Mouse (Mus musculus): ENCODE results near the gene Ccdc180.

DNA sequence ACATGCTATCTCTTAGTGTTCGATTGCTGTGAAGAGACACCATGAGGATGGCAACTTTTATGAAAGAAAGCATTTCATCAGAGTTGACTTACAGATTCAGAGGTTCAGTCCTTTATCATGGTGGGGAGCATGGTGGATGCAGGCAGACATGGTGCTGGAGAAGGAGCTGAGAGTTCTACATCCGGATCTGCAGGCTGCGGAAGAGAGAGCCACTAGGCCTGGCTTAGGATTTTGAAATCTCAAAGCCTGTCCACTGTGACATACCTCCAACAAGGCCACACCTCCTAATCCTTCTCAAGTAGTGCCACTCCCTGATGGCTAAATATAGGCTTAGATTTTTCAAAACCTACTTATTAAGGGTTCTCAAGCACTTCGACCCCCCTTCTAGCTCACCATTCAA lies 66.6 kb downstream of the Ccdc180 start:
- no peak for TF ChIP-seq ZNF384 (IDR thresholded peaks at IDR 0.05; ENCODE audit: low read depth, low read length)
- no peak for TF ChIP-seq CHD2 (IDR thresholded peaks at IDR 0.05; ENCODE audit: low read depth, low read length)
- TF ChIP-seq ZC3H11A (IDR thresholded peaks at IDR 0.05; ENCODE audit: borderline replicate concordance, low read depth, low read length): no peak
- TF ChIP-seq HCFC1 (IDR thresholded peaks at IDR 0.05; ENCODE audit: borderline replicate concordance, insufficient read depth, low read length): no peak
